Mouse (Mus musculus): Measurements from ENCODE around the gene Tubal3. TPM values are rescaled to one million over a fixed set of nuclear protein-coding genes. Genes with fewer than 3 reads are reported as not detected.

The Tubal3 gene
- total RNA-seq, 2 experiments from 2014 or later = not detected

DNA sequence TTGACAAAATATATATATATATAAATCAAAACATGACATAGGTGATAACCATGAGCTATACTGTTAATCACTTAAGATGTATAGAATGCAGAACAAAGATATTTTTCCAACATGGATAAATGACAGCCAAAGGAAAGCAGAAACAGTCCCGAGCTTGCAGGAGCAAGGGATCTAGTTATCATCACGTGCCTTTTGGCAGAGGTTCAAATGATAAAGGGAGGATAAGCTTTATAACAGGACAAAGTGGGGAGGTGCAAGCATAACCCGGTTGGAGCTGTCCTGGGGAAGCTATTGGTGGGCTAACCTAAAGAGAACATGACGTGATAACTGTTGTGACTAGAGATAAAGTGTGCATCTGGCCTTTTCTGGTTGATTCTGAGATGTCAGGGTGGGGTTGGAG is 4.6 kb upstream of the Tubal3 start:
- DNase-seq = no peak

DNA sequence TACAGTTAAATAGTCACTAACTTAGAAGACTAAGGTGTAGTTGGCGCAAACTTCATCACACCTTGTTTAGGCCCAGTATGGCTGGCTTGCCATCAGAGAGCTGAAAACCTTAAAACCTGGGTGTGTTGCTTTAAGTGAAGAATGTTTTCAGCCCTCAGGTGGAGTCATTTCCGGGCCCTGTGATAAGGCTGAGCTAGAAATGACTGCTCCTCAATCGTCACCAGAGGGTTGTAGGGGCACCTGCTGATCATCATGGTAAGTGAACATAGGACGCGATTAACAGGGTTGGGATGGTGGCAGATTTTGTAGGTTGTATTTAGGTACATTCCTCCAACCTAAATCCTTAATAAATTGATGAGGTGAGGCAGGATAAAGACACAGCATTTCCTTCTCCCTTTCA is 6.4 kb downstream of the Tubal3 start:
- intact Hi-C loops (cut with DNase I) = no loop called here
- DNase-seq = no peak

More for the DNA sequence above, 4.6 kb upstream of the Tubal3 start:
- intact Hi-C loops (cut with DNase I) = no loop called here

DNA sequence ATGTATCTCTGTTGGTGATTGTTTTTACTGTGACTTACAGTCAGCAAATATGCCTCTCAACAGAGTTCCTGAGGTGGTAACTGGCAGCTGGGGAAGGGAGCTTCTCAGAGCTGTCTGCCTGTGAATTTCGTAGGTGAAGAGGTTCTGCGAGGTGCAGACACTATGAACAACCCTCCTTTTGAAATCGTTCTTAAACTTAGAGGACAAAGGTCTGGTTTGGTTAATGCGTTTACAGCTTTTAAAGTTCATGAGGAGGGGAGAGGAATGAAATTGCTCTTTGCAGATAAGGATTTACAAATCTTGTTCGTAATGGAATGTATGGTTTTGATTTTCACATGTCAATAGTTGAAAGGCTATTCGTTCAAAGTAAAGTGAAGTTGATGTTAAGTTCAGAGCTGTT is 7.6 kb downstream of the Tubal3 start:
- intact Hi-C loops (cut with DNase I) = no loop called here
- no peak for DNase-seq

DNA sequence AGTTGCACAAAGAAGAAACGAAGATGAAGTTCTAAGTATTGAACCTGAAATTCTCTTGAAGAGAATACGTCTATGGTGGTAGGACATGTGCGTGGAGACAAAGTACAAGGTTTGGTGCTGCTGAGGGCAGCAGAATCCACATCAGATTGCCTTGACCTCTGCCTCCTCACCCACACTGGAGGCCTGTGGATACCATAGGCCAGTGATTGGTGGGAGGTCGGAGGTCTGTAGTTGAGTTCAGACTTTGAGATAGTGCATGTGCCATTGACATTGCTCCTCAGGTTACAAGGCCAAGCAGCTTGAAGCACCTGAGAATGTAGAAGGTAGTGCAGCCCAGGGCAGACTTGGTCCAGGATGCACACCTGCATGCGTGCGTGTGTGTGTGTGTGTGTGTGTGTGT is 8.0 kb downstream of the Tubal3 start:
- no peak for DNase-seq
- intact Hi-C loops (cut with DNase I) = no loop called here

DNA sequence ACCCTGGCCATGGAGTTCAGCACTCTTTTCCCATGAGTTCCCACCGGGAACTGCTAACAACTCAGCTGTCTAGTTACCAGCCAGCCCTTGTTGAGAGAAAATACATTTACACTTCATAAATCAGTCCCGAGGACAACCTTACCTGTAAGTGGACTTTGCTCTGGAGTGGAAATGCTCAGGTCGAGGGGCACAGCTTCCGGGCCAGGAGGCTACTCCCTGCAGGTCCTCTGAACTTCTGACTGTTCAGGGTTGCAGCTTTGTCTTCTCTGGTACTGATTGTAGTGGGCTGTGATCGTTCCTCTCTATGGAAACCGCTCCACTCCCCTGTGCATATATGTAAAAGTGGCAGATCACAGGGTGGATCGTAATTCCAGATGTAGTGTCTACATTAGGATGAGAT is 26.6 kb downstream of the Tubal3 start:
- intact Hi-C loops (cut with DNase I) = no loop called here
- DNase-seq = no peak

DNA sequence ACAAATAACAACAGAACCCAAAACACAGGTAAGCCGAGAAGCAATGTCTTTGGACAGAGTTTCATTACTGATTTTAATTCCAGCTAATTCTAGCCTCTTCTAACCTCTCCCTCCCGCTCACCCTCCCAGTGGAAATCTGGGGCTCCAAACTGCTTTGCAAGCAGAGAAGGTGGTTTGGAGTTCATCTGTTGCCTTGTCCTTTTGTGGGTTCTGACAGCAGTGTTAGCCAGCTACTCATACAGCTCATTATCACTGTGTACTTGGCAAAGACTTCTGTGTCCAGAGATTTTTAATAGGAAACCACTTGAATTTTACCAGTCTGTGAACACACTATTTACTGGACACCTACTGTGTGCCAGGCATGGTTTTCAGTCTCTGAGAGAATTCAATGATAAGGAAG is 27.2 kb downstream of the Tubal3 start, which contains the start of gene Ucn3:
Gene Ucn3 (minus strand): TSS at position 101 of the 400 bp plus-strand sequence.
- intact Hi-C loops (cut with DNase I) = no loop called here
- no peak for DNase-seq

DNA sequence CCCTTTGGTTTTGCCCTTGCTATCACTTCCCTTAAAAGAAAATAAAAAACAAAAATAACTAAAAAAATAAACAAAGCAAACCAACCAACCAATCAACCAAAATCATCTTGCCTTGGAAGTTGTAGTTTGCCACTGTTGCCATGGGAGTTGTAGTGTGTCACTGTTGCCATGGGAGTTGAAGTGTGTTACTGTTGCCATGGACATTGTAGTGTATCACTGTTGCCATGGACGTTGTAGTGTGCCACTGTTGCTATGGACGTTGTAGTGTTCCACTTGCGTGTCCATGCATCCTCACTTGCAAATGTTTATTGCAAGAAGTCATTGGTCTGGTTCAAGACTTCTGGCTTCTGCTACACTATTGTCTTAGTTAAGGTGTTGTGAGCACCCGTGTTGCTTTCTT is 29.2 kb downstream of the Tubal3 start:
- intact Hi-C loops (cut with DNase I) = no loop called here
- DNase-seq = no peak

DNA sequence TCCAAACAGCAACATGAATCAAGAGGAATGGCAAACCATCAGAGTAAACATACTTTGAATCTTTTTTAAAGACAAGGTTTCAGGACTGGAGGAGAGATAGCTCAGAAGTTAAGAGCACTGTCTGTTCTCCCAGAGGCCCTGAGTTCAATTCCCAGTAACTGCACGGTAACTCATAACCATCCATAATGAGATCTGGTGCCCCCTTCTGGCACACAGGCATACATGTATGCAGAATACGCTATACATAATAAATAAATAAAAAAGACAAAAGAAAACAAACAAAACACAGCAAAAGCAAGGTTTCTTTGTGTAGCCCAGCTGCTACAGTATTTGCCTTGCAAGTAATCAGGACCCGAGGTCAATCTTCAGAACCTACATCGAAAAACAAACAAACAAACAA is 31.4 kb downstream of the Tubal3 start:
- DNase-seq = no peak
- intact Hi-C loops (cut with DNase I) = no loop called here

DNA sequence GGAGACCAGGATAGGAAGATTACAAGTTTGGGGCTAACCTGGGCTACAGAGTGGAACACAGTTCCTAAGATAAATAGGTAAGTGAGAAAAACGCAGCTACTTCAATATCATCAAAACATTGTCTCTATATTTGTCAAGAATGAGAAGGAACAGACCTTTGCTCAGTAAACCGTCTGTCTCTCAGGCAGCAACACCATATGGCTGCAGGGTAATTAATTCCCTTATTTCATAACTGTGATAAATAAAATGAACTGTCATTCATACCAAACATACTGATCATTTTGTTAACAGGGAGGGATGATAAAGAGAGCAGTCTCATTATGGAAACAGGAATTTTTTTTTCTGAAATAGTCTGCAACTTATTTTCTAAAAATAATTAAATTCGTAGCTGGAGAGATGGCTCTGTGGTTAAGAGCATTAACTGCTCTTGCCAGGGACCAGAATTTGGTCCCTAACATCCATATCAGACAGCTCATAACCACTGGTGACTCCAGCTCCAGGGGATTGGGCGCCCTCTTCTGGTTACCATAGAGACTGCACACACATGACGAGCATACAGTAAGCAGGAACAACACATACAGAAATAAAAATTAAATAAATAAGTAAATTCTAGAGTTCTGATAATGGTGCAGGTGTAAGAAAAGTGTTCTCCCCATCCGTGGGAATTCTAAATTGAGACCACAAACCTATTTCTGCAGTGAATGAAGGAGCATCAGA is 33.3 kb downstream of the Tubal3 start:
- intact Hi-C loops (cut with DNase I) = no loop called here
- DNase-seq = no peak

DNA sequence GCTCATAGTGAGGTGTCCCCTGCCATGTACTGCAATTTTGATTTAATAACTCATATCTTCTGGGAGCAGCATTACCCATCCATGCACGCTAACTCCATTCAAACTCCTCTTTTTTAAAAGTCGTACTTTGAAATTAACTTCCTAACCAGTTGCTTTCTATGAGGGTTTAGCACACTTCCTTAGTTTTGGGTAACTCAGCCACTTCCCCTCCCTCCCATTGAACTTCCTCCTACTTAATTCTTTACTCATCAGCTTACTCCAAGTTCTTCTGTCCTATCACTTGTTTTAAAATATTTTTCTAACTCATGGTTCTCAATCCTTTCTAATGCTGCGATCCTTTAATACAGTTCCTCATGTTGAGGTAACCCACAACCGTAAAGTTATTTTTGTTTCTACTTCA is 50.8 kb downstream of the Tubal3 start:
- intact Hi-C loops (cut with DNase I) = no loop called here
- DNase-seq = no peak

Small RNA genes within 50 kb of the gene (microRNA-seq; reads per million reads assigned to microRNA genes)
- gene Gm22460 = not detected

Other genes with a start within 250 kb of the Tubal3 start
- gene Calml3, start 114.0 kb upstream of the Tubal3 start, total RNA-seq (2021) = not detected
- gene Calm4, start 80.5 kb upstream of the Tubal3 start, total RNA-seq (2021) = not detected
- gene Calm5, start 64.1 kb upstream of the Tubal3 start, total RNA-seq (2021) = not detected
- gene Net1, start 54 bp upstream of the Tubal3 start, total RNA-seq (2021) = 10 to 100 TPM; 21.1 to 21.4 TPM
- gene Ucn3, start 27.1 kb downstream of the Tubal3 start, total RNA-seq (2021) = under 1 TPM in 1 of 2 experiments, not detected in 1; 0.24 TPM
- gene Akr1c14, start 130.7 kb downstream of the Tubal3 start, total RNA-seq (2021) = under 1 TPM; 0.68 TPM
- under 1 TPM in 1 of 2 experiments, not detected in 1; 0.58 TPM for gene Akr1c18, start 232.4 kb downstream of the Tubal3 start, total RNA-seq (2021)